Mouse (Mus musculus) liver, postnatal 0 days (tissue): ENCODE data around the gene Frmd4b.

Experiments used
- CTCF ChIP-seq: sonication (generic); IDR thresholded peaks from 2 replicates; pipeline ENCODE4 v1.5.1; 2016; ENCODE audit warnings: antibody characterized with exemption, low read depth
- EP300 ChIP-seq: IDR thresholded peaks from 2 replicates; pipeline ENCODE4 v1.6.1; 2016; ENCODE audit warnings: antibody characterized with exemption, low read depth, mild to moderate bottlenecking

GRCm38 (mm10) chr6:97272349-97272748, 345.0 kb downstream of the Frmd4b start:
- TF ChIP-seq CTCF (no peak), EP300 (no peak)
